Mouse (Mus musculus): ENCODE results near the gene Fezf1. TPM values are rescaled to one million over a fixed set of nuclear protein-coding genes. Genes with fewer than 3 reads are reported as not detected.

Fezf1 gene
- polyA plus RNA-seq, 1 experiment from 2014 or later = 0.26 TPM

DNA sequence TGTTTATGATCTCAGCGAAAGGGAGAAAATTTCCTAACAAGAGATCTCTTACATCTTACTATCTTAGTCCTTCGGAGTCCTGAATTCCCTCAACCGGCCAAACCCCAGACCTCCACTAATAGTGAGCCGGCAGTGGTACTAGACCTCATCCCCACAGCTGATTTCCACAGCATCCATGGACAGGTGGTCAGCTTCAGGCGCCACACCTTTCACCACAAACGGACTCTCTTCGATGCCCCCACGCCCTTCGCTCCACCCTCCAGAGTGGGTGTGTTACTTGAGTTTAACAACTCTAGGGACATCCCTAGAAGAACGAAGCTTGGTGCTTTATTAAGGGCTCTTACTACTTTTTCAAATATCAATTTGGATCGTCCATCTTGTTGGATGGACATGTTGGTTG, 6.5 kb upstream of the Fezf1 start:
- H3K4me2 ChIP-seq (replicated peaks) = no peak overlapping the region
- no peaks in the 10 kb centered on the region for H3K9me3 ChIP-seq (replicated peaks)
- no peak overlapping the region for H3K4me3 ChIP-seq
- H3K4me1 ChIP-seq = peaks cover 7% of the 10 kb centered on the region
- H3K9ac ChIP-seq = no peak overlapping the region
- ATAC-seq (ENCODE audit: low FRiP score) = no peak
- no peaks in the 10 kb centered on the region for H3K36me3 ChIP-seq
- WGBS = 4% methylated on average over 11 of the region's 11 CpGs
- no peak overlapping the region for H3K27ac ChIP-seq
- H3K27me3 ChIP-seq = peaks cover 88% of the 10 kb centered on the region

DNA sequence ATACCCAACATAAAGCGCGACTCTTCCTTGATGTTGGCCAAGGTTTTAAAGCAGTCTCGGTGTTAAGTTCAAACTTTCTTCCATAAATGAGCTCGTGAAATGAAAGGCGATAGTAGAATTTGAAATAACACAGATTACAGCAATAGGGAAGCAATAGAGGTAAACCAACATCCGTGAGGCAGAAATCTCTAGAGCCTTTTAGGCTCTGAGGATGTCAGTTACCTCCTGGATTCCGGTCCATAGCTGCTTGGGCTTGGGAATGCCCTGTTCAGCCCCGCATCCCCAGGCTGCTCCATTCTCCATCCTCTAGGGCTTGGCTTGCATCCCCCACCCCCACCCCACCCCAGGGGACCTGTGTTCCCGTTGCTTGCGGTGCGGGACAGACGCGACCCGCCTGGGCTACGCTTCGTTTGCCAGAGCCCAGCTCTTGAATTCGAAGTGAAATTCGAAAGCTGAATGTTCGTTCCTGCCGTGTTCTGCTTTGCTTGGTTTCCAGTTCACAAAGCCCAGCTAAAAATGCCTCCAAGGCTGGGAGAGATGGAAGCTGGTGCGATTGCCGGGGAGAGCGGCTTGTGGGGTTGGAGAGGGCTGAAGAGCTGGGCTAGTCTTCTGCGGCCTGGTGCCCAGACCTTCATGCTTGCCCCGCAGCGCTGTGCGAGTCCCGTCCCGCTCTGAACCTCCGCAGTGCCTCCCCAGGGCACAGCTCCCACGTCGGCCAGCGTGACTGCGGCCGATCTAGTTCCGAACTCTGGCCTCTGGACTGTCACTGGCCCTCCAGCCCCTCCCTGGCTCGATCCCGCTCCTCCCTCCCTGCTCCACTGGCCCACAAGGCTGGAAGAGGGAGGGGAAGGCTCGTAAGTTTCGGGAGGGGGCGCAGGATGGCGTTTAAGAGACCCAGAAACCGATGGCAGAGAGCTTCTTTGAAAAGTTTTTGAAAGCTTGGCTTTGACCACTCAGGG, 5.5 kb upstream of the Fezf1 start:
- 0 out of 2 replicates have a peak, but pooled peaks have one; percentile 30 for ATAC-seq (ENCODE audit: low FRiP score)
- Histone ChIP-seq H3K27ac (no peak overlapping the region), H3K4me1 (peaks cover 13% of the 10 kb centered on the region), H3K9ac (no peak overlapping the region), H3K9me3 (replicated peaks) (no peaks in the 10 kb centered on the region), H3K36me3 (no peaks in the 10 kb centered on the region), H3K4me2 (replicated peaks) (peak overlapping the region; percentile 3; the same call in 1 of the 2 replicates), H3K27me3 (peaks cover 88% of the 10 kb centered on the region), H3K4me3 (peak overlapping the region; percentile 11; the same call in 1 of the 2 replicates)
- under 1% methylated on average over 43 of the region's 43 CpGs for WGBS

DNA sequence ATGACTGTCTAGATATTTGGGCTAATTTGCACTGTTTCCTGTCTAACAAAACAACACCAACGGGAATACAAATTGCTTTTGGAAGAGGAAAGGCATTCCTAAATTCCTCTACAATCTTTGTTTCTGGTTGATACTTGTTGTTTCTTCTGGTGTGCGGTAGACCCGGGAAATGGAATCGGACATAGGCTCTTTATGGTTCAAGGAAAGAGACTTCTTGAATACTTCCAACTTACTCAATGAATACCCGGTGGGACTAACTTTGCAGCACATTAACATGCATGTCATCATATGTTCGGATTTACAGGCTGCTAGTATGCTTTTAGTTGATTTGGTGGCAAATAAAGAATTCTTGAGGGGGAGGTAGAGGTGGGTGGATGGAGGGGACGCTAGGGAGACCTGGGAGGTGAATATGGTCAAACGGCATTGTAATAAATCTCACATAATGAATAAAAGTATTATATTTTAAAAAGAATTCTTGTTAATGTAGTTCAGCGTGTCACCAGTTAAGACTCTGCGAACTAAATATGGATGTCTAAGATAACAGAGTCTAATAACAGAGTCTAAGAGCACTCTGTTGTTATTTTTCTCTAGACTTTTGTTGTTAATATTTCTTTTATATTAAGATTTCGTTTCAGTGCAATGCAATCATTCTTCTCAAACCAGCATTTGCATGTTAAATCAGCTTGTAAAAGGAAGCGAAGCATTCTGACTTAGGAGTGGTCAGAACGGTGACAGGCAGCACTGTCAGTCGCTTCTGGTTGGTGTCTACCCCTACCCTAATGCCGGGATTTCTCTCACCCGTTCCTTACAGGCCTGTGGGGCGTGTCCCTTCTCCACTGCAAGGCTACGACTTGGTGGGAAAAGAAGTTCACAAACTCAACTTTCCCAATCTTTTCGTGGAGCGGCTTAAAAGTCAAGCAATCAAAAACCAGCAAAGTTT, 4.3 kb upstream of the Fezf1 start:
- WGBS = under 1% methylated on average over 20 of the region's 20 CpGs
- no peak for ATAC-seq (ENCODE audit: low FRiP score)
- Histone ChIP-seq H3K9ac (no peak overlapping the region), H3K4me1 (peaks cover 19% of the 10 kb centered on the region), H3K4me3 (no peak overlapping the region), H3K36me3 (no peaks in the 10 kb centered on the region), H3K27me3 (peaks cover 88% of the 10 kb centered on the region), H3K27ac (no peak overlapping the region), H3K9me3 (replicated peaks) (no peaks in the 10 kb centered on the region), H3K4me2 (replicated peaks) (no peak overlapping the region)

DNA sequence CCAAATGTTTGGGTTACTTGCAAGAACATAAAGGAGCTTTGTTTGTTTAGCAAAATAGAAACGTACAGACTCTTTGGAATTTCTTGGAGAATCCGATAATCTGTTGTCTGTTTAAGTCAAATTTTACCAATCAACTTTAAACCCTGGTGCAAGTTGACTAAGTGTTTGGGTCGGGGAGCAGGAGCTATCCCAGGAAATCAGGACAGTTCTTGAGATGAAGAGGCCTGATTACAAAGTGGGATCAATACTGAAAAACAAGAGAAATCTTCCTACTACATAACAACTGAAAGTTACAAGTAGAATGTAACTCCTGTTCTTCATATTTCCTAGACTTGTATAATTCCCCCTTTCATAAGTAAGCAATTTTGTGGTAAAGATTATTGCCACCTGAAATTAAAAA, 3.3 kb upstream of the Fezf1 start:
- Histone ChIP-seq H3K4me1 (peaks cover 21% of the 10 kb centered on the region), H3K9ac (no peak overlapping the region), H3K9me3 (replicated peaks) (no peaks in the 10 kb centered on the region), H3K4me2 (replicated peaks) (no peak overlapping the region), H3K36me3 (no peaks in the 10 kb centered on the region), H3K4me3 (no peak overlapping the region), H3K27me3 (peaks cover 89% of the 10 kb centered on the region), H3K27ac (no peak overlapping the region)
- 3% methylated on average over 3 of the region's 3 CpGs for WGBS
- no peak for ATAC-seq (ENCODE audit: low FRiP score)

DNA sequence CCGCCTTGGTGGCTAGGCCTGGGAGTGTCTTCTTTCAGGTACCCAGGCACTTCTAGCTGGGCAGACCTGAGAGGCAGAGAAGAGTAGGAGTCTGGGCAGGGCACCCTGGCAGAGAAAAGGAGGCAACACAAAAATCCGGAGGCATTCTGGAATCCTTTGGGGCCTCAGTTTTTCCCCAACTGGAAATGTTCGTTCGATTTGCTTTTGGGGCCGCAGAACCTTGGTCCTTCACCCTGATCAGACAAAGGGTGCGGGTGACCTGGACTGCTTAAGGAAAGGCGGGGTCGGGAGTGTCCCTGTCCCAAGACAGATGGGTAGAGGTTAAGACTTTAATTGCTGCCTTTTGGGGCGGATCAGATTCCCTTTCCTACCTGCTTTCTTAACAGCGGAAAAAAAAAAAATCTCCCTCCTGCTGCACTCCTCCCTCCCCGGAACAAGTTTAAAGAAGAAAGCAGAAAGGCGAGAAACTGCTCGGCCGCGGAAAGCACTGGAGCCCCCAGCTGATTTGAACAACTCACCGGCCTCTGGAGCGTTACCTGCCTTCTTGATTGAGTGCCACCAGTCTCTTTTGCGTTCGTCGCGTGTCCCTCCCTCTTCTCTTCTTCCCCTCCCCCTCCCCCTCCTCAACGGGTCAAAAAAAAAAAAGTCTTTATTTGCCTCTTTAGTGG, 2.3 kb upstream of the Fezf1 start:
- H3K9ac ChIP-seq = no peak overlapping the region
- H3K4me2 ChIP-seq (replicated peaks) = no peak overlapping the region
- no peaks in the 10 kb centered on the region for H3K36me3 ChIP-seq
- 0 out of 2 replicates have a peak overlapping the region, but pooled peaks have one; percentile 0 for H3K4me3 ChIP-seq
- no peak overlapping the region for H3K27ac ChIP-seq
- peaks cover 89% of the 10 kb centered on the region for H3K27me3 ChIP-seq
- no peaks in the 10 kb centered on the region for H3K9me3 ChIP-seq (replicated peaks)
- under 1% methylated on average over 22 of the region's 22 CpGs for WGBS
- no peak for ATAC-seq (ENCODE audit: low FRiP score)
- peaks cover 24% of the 10 kb centered on the region for H3K4me1 ChIP-seq

DNA sequence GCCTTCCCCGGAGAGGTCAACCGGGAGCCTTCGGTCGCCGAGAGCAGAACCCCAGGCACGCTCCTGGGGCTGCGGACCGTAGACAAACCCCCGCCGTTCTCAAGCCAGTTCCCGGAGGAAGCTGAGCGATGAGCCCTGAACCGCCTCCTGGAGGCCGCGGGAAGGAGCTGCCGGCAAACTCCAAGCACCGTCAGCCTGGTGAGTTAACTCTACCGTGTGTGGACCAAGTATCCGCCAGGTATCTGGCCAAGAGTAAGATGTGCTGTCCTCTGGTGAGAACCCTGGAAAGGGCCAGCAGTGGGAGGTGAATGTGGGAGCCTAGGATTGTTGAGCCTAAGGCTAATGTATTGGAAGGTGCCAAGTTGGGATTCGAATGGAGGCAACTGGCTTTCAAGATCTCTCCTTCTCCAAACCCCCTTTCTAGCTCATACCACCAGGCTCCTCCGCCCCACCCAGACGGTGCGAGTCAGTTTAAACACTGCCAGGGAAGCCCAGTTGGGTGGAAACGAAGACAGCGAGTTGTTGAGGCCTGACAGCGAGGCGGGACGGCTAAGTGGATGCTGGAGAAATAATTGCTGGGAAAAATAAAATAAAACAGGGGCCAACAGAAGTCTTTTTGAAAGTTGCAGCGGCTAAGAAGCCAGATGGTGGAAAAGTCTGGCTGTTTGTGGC, 1.6 kb upstream of the Fezf1 start:
- peaks cover 24% of the 10 kb centered on the region for H3K4me1 ChIP-seq
- H3K4me3 ChIP-seq = peak overlapping the region; percentile 36
- no peaks in the 10 kb centered on the region for H3K9me3 ChIP-seq (replicated peaks)
- no peaks in the 10 kb centered on the region for H3K36me3 ChIP-seq
- peak overlapping the region; percentile 62 for H3K4me2 ChIP-seq (replicated peaks)
- H3K27ac ChIP-seq = no peak overlapping the region
- peak; percentile 72 for ATAC-seq (ENCODE audit: low FRiP score)
- H3K9ac ChIP-seq = peak overlapping the region; percentile 36; the same call in 1 of the 2 replicates
- H3K27me3 ChIP-seq = peaks cover 86% of the 10 kb centered on the region
- WGBS = under 1% methylated on average over 29 of the region's 29 CpGs

DNA sequence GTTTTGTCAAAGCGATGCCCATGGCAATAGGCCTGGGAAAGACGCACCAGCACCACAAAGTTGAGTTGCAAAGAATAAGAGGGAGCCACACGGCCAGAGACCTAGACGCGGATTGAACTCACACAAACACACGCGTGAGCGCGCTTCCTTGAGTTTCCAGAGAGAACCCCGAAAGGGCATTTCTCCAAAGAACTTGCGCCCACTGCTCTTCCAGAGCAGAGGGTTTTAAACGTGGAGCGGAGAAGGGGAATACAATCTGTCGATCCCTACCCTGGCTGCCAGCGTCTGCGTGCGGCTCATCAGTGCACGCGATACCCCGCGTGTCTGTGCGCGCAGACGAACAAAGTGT, 865 bp upstream of the Fezf1 start:
- peaks cover 24% of the 10 kb centered on the region for H3K4me1 ChIP-seq
- 1% methylated on average over 19 of the region's 24 CpGs for WGBS
- H3K4me3 ChIP-seq = peak overlapping the region; percentile 36
- 0 out of 2 replicates have a peak, but pooled peaks have one; percentile 29 for ATAC-seq (ENCODE audit: low FRiP score)
- H3K27me3 ChIP-seq = peaks cover 85% of the 10 kb centered on the region
- H3K36me3 ChIP-seq = no peaks in the 10 kb centered on the region
- no peaks in the 10 kb centered on the region for H3K9me3 ChIP-seq (replicated peaks)
- H3K9ac ChIP-seq = peak overlapping the region; percentile 36; the same call in 1 of the 2 replicates
- no peak overlapping the region for H3K27ac ChIP-seq
- H3K4me2 ChIP-seq (replicated peaks) = peak overlapping the region; percentile 62

DNA sequence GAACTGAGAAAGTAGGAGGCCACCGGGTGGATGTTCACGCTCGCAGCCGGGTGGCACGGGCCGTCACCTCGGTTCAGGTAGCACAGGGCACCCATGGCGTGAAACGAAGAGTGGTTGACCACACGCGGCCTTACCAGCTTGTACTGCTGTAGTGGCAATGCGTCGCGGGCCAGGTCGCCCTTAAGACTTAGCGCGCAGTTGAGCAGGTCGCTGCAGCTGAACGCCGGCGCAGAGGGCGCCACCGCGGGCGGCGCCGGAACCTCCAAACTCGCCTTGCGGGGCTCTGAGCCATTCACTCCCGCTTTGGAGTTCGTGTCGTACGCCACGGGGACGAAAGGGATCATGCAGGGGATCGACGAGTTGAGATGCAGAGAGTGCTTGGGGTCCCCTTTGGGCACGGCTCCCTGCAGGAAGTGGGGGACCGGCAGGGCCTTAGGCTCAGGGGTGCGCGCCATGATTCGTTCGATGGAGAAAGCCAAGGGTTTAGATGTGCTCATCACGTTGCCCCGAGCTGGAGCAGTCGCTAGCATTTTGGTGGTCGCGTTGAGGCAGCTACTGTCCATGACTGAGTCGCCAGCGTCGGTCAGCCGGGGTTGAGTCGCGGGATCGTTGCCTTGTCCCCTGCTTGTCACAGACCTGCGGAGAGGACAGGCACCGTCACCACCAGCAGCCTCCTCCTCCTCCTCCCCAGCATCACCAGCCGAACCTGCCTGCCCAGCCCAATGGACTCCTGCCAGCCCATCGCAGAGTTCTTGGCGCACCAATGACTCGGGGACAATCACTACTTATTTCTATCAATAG, 450 bp downstream of the Fezf1 start:
- Histone ChIP-seq H3K9me3 (replicated peaks) (no peaks in the 10 kb centered on the region), H3K4me2 (replicated peaks) (peak overlapping the region; percentile 34), H3K27me3 (peaks cover 87% of the 10 kb centered on the region), H3K4me1 (peaks cover 17% of the 10 kb centered on the region; the same call in 1 of the 2 replicates), H3K27ac (no peak overlapping the region), H3K4me3 (peak overlapping the region; percentile 16), H3K9ac (no peak overlapping the region), H3K36me3 (no peaks in the 10 kb centered on the region)
- under 1% methylated on average over 61 of the region's 61 CpGs for WGBS
- ATAC-seq (ENCODE audit: low FRiP score) = no peak; the same call in 1 of the 2 replicates

DNA sequence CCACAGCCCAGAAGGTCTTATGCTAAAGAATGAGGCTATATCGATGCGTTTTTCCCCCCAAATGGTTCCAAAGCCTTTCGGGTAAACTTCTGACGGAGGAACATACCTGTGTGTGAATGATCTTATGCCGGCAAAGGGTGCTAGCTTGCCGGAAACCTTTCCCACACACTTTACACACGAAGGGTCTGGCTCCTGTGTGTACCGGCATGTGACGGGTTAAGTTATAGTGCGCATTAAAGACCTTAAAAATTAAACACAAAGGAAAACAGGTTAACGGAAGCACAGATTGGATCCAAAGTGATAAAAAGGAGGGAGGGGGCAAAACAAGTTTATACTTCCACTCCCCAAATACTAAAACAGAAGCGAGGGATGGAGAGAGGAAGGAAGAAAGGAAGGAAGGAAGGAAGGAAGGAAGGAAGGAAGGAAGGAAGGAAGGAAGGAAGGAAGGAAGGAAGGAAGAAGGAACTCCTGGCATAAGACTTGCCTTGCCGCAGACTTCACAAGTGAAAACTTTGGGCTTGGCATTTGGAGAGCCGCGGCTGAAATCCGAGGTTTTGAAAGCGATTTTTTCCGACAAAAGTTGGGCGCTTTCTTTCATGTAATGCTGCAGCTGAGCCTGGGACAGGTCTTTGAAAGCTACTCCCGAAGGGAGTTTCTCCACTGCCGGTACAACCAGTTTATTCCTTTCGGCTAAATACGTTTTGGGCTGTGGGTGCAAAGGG, 1.2 kb downstream of the Fezf1 start:
- Histone ChIP-seq H3K4me2 (replicated peaks) (peak overlapping the region; percentile 34; the same call in 1 of the 2 replicates), H3K9me3 (replicated peaks) (no peaks in the 10 kb centered on the region), H3K4me1 (peaks cover 17% of the 10 kb centered on the region; the same call in 1 of the 2 replicates), H3K27ac (no peak overlapping the region), H3K36me3 (no peaks in the 10 kb centered on the region), H3K4me3 (peak overlapping the region; percentile 16; the same call in 1 of the 2 replicates), H3K9ac (no peak overlapping the region), H3K27me3 (peaks cover 88% of the 10 kb centered on the region)
- WGBS = 1% methylated on average over 23 of the region's 23 CpGs
- no peak for ATAC-seq (ENCODE audit: low FRiP score)

DNA sequence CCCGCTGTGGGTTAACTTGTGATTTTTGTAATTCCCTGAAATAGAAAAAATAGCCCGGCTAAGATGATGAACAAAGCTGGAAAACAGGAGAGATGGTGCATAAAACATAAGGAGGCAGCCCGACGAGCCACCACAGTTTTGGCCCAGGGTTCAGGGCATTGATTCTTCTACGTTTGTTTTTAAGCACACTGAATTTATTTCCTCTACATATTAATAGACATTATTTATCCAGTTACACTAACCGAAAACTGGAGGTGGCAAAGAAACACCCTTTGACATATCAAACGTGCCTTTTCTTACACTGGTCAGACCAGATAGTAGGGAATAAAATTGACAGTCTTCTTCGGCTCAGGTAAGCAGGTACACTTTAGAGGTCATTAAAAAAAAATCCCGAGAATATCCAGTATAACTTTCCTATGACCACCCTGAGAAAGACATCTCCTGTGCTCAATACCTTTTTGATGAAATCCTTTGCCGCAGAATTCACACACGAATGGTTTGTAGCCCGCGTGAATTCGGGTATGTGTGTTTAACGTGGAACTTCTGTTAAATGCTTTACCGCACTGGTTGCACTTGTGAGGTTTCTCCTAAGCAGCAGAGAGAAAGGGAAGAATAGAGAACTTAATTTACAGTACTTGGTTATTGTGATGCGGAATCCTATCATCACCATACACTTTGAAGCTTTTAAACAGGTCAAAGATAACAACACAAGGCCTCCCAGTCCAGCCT, 1.9 kb downstream of the Fezf1 start:
- peaks cover 90% of the 10 kb centered on the region for H3K27me3 ChIP-seq
- ATAC-seq (ENCODE audit: low FRiP score) = no peak
- H3K4me2 ChIP-seq (replicated peaks) = no peak overlapping the region
- 3% methylated on average over 17 of the region's 17 CpGs for WGBS
- H3K4me1 ChIP-seq = peaks cover 17% of the 10 kb centered on the region; the same call in 1 of the 2 replicates
- no peaks in the 10 kb centered on the region for H3K9me3 ChIP-seq (replicated peaks)
- H3K4me3 ChIP-seq = no peak overlapping the region
- no peak overlapping the region for H3K9ac ChIP-seq
- no peak overlapping the region for H3K27ac ChIP-seq
- H3K36me3 ChIP-seq = no peaks in the 10 kb centered on the region

Data from hindbrain, embryonic 12.5 days (tissue).